Mouse (Mus musculus) megakaryocyte, embryonic 14.5 days (primary cell): Measurements from ENCODE around the gene Amer2. TPM values are rescaled to one million over a fixed set of nuclear protein-coding genes. Genes with fewer than 3 reads are reported as not detected.

Experiments used
- H3K27me3 ChIP-seq: replicated peaks from 2 replicates; pipeline ENCODE3; 2012; ENCODE audit warnings: inconsistent platforms
- H3K36me3 ChIP-seq: replicated peaks from 2 replicates; pipeline ENCODE3; 2012; ENCODE audit warnings: low read length, inconsistent platforms, mixed read lengths
- H3K4me1 ChIP-seq: 2 replicates; pipeline ENCODE4 v1.6.1; 2012; ENCODE audit warnings: inconsistent platforms
- H3K4me3 ChIP-seq: replicated peaks from 2 replicates; pipeline ENCODE3; 2012; ENCODE audit warnings: moderate library complexity, mild to moderate bottlenecking, inconsistent platforms
- H3K9me3 ChIP-seq: 2 replicates; pipeline ENCODE4 v1.6.1; 2012; ENCODE audit warnings: inconsistent platforms
- FLI1 ChIP-seq: IDR thresholded peaks from 2 replicates; pipeline ENCODE4 v1.6.1; 2012; ENCODE audit warnings: low read length, inconsistent platforms, mixed read lengths
- GATA1 ChIP-seq: IDR thresholded peaks from 3 replicates; pipeline ENCODE4 v1.6.1; 2012; ENCODE audit warnings: mixed read lengths, low read length, inconsistent platforms, borderline replicate concordance
- polyA plus RNA-seq: library from polyadenylated mRNA; stranded (reverse); fragments of >175 nt; gene quantifications from 2 replicates; pipeline ENCODE4 v1.2.3, GENCODE M21; 2012; ENCODE audit warnings: low replicate concordance; ENCODE audit not compliant: insufficient read depth

Gene Amer2
- polyA plus RNA-seq, 1 experiment, result not detected

GRCm38 (mm10) chr14:60377107-60377506 is 4.0 kb downstream of the Amer2 start:
- peaks cover 74% of the 10 kb centered on the region for H3K27me3 ChIP-seq
- no peak overlapping the region for H3K4me3 ChIP-seq
- peaks cover 12% of the 10 kb centered on the region for H3K4me1 ChIP-seq
- TF ChIP-seq GATA1 (no peak), FLI1 (no peak)
- no peaks in the 10 kb centered on the region for H3K36me3 ChIP-seq
- no peaks in the 10 kb centered on the region for H3K9me3 ChIP-seq

- H3K4me3 ChIP-seq, result no peak overlapping the region
- TF ChIP-seq FLI1, result no peak
- no peak for TF ChIP-seq GATA1
- no peaks in the 10 kb centered on the region for H3K36me3 ChIP-seq
- H3K4me1 ChIP-seq, result peaks cover 12% of the 10 kb centered on the region
- H3K27me3 ChIP-seq, result peaks cover 72% of the 10 kb centered on the region
- H3K9me3 ChIP-seq, result no peaks in the 10 kb centered on the region
Observed at GRCm38 (mm10) chr14:60377546-60377945, 4.5 kb downstream of the Amer2 start.

GRCm38 (mm10) chr14:60378057-60378565 is 5.1 kb downstream of the Amer2 start:
- TF ChIP-seq FLI1, result no peak
- no peak for TF ChIP-seq GATA1
- Histone ChIP-seq H3K4me3 (peak overlapping the region; percentile 79), H3K27me3 (peaks cover 67% of the 10 kb centered on the region), H3K4me1 (peaks cover 12% of the 10 kb centered on the region), H3K9me3 (no peaks in the 10 kb centered on the region), H3K36me3 (no peaks in the 10 kb centered on the region)

GRCm38 (mm10) chr14:60378566-60379322 is 5.7 kb downstream of the Amer2 start:
- TF ChIP-seq FLI1 (no peak), GATA1 (no peak)

GRCm38 (mm10) chr14:60379323-60379957 is 6.4 kb downstream of the Amer2 start:
- TF ChIP-seq FLI1, result no peak
- TF ChIP-seq GATA1, result no peak
- H3K4me3 ChIP-seq, result no peak overlapping the region

More at GRCm38 (mm10) chr14:60378566-60379322, 5.7 kb downstream of the Amer2 start:
- H3K4me3 ChIP-seq, result peak overlapping the region; percentile 79
- H3K4me1 ChIP-seq, result peaks cover 12% of the 10 kb centered on the region
- H3K36me3 ChIP-seq, result no peaks in the 10 kb centered on the region
- peaks cover 63% of the 10 kb centered on the region for H3K27me3 ChIP-seq
- H3K9me3 ChIP-seq, result no peaks in the 10 kb centered on the region

GRCm38 (mm10) chr14:60379958-60380330 is 6.9 kb downstream of the Amer2 start:
- Histone ChIP-seq H3K9me3 (no peaks in the 10 kb centered on the region), H3K4me3 (no peak overlapping the region), H3K27me3 (peaks cover 53% of the 10 kb centered on the region), H3K36me3 (no peaks in the 10 kb centered on the region), H3K4me1 (peaks cover 12% of the 10 kb centered on the region)
- TF ChIP-seq GATA1 (no peak), FLI1 (no peak)

More at GRCm38 (mm10) chr14:60379323-60379957, 6.4 kb downstream of the Amer2 start:
- peaks cover 57% of the 10 kb centered on the region for H3K27me3 ChIP-seq
- H3K36me3 ChIP-seq, result no peaks in the 10 kb centered on the region
- no peaks in the 10 kb centered on the region for H3K9me3 ChIP-seq
- H3K4me1 ChIP-seq, result peaks cover 12% of the 10 kb centered on the region

GRCm38 (mm10) chr14:60381671-60382070 is 8.6 kb downstream of the Amer2 start:
- H3K27me3 ChIP-seq, result peaks cover 42% of the 10 kb centered on the region
- H3K4me3 ChIP-seq, result no peak overlapping the region
- H3K36me3 ChIP-seq, result no peaks in the 10 kb centered on the region
- H3K4me1 ChIP-seq, result peaks cover 12% of the 10 kb centered on the region
- no peak for TF ChIP-seq FLI1
- no peak for TF ChIP-seq GATA1
- no peaks in the 10 kb centered on the region for H3K9me3 ChIP-seq

- no peaks in the 10 kb centered on the region for H3K9me3 ChIP-seq
- H3K36me3 ChIP-seq, result no peaks in the 10 kb centered on the region
- H3K4me1 ChIP-seq, result peaks cover 2% of the 10 kb centered on the region; the same call in 1 of the 2 replicates
- TF ChIP-seq FLI1 (no peak), GATA1 (no peak)
- no peak overlapping the region for H3K4me3 ChIP-seq
- H3K27me3 ChIP-seq, result peaks cover 22% of the 10 kb centered on the region
Observed at GRCm38 (mm10) chr14:60383816-60384215, 10.8 kb downstream of the Amer2 start.

- Histone ChIP-seq H3K4me3 (no peak overlapping the region), H3K4me1 (no peaks in the 10 kb centered on the region), H3K27me3 (peaks cover 17% of the 10 kb centered on the region), H3K9me3 (no peaks in the 10 kb centered on the region), H3K36me3 (no peaks in the 10 kb centered on the region)
- TF ChIP-seq GATA1 (no peak), FLI1 (no peak)
Observed at GRCm38 (mm10) chr14:60384269-60384668, 11.2 kb downstream of the Amer2 start.
